Mouse (Mus musculus): ENCODE results near the gene Sbp.
"Not testable (repeated sequence)": the region's sequence is repeated elsewhere in the genome, so short reads cannot be mapped to it uniquely, and the experiment has no call there.

The Sbp gene

GRCm38 (mm10) chr17:23941372-23941771, at the start of gene Sbp:
Sbp (plus strand) TSS chr17:23941672.
- DNase-seq: no peak

- not testable (repeated sequence) for DNase-seq
These were observed 24.3 kb upstream of the Sbp start, which contains the start of gene Dcpp3 for GRCm38 (mm10) chr17:23917158-23917557. Dcpp3 (plus strand) TSS chr17:23917458.

- DNase-seq: peak; percentile 91
These were observed 16.9 kb upstream of the Sbp start for GRCm38 (mm10) chr17:23924531-23925007.

- peak; percentile 72 for DNase-seq
These were observed 16.4 kb upstream of the Sbp start for GRCm38 (mm10) chr17:23925090-23925493.

- no peak for DNase-seq
These were observed 10.3 kb upstream of the Sbp start for GRCm38 (mm10) chr17:23931157-23931556.

- DNase-seq: not testable (repeated sequence)
These were observed 6.0 kb downstream of the Sbp start for GRCm38 (mm10) chr17:23947486-23947885.

GRCm38 (mm10) chr17:23949068-23949467, 7.6 kb downstream of the Sbp start:
- DNase-seq: no peak

GRCm38 (mm10) chr17:23950828-23951227, 9.4 kb downstream of the Sbp start:
- DNase-seq: not testable (repeated sequence)

- DNase-seq: no peak
These were observed 13.7 kb downstream of the Sbp start, which contains the start of gene Sbpl for GRCm38 (mm10) chr17:23955174-23955573. Sbpl (minus strand) TSS chr17:23955274.

GRCm38 (mm10) chr17:23960084-23960738, 18.7 kb downstream of the Sbp start:
- peak; percentile 79 for DNase-seq

- no peak for DNase-seq
These were observed 20.2 kb downstream of the Sbp start for GRCm38 (mm10) chr17:23961573-23962122.

GRCm38 (mm10) chr17:23965805-23966425, 24.4 kb downstream of the Sbp start:
- peak; percentile 17 for DNase-seq

- DNase-seq: no peak
These were observed 25.4 kb downstream of the Sbp start for GRCm38 (mm10) chr17:23966658-23967401.

- DNase-seq: no peak
These were observed 27.3 kb downstream of the Sbp start for GRCm38 (mm10) chr17:23968780-23969179.

- peak; percentile 54 for DNase-seq
These were observed 27.8 kb downstream of the Sbp start for GRCm38 (mm10) chr17:23969231-23969630.

- no peak for DNase-seq
These were observed 29.8 kb downstream of the Sbp start for GRCm38 (mm10) chr17:23971315-23971714.

- DNase-seq: no peak
These were observed 35.2 kb downstream of the Sbp start for GRCm38 (mm10) chr17:23976665-23977064.

GRCm38 (mm10) chr17:23979471-23979870, 38.0 kb downstream of the Sbp start:
- DNase-seq: no peak

- DNase-seq: no peak
These were observed 38.9 kb downstream of the Sbp start, which contains the start of gene Prss30 for GRCm38 (mm10) chr17:23980297-23980909. Prss30 (minus strand) TSS chr17:23980566.

- DNase-seq: no peak
These were observed 41.4 kb downstream of the Sbp start for GRCm38 (mm10) chr17:23982912-23983311.

- no peak for DNase-seq
These were observed 43.5 kb downstream of the Sbp start for GRCm38 (mm10) chr17:23984989-23985388.

- DNase-seq: no peak
These were observed 48.3 kb downstream of the Sbp start for GRCm38 (mm10) chr17:23989802-23990201.
